Mouse (Mus musculus) adrenal gland, adult 18-20 months (tissue): ENCODE measurements around the gene Renbp. TPM values are rescaled to one million over a fixed set of nuclear protein-coding genes. Genes with fewer than 3 reads are reported as not detected.

ENCODE experiments used
- DNase-seq, 2 experiments: peaks; one replicate each; pipeline ENCODE4 v3.0.0; 2021 to 2022; ENCODE audit warnings: low spot score in 2 of 2
- total RNA-seq, 2 experiments: library from RNA; stranded (reverse); gene quantifications; 1 replicate in 1 of 2; 2 replicates in 1 of 2; pipeline ENCODE4 v1.2.3; 2021

Gene Renbp
- total RNA-seq, 2 experiments from 2014 or later = 22.0 to 29.6 TPM

- peak; percentile 78 to 80 for DNase-seq
Observed at GRCm38 (mm10) chrX:73921823-73922549, 8.7 kb downstream of the Renbp start, which contains the start of the genes Arhgap4 and Naa10. TSS of gene Arhgap4 (minus strand) at chrX:73921870. TSS of gene Naa10 (minus strand) at chrX:73921944.

- DNase-seq = peak in 1 of 2 experiments; percentile 19
Observed at GRCm38 (mm10) chrX:73921285-73921822, 9.3 kb downstream of the Renbp start.

- no peak for DNase-seq
Observed at GRCm38 (mm10) chrX:73918631-73919030, 12.0 kb downstream of the Renbp start.

- no peak for DNase-seq
Observed at GRCm38 (mm10) chrX:73916945-73917344, 13.7 kb downstream of the Renbp start.

GRCm38 (mm10) chrX:73914827-73915703 lies 15.6 kb downstream of the Renbp start:
- DNase-seq = peak; percentile 59 to 67

- no peak for DNase-seq
Observed at GRCm38 (mm10) chrX:73911588-73911987, 19.1 kb downstream of the Renbp start.

- DNase-seq = peak in 1 of 2 experiments; percentile 25
Observed at GRCm38 (mm10) chrX:73911156-73911555, 19.5 kb downstream of the Renbp start.

- DNase-seq = no peak
Observed at GRCm38 (mm10) chrX:73910451-73910850, 20.2 kb downstream of the Renbp start.

- DNase-seq = no peak
Observed at GRCm38 (mm10) chrX:73910049-73910448, 20.6 kb downstream of the Renbp start.

GRCm38 (mm10) chrX:73897959-73898358 lies 32.7 kb downstream of the Renbp start:
- DNase-seq = no peak

GRCm38 (mm10) chrX:73895719-73896118 lies 34.9 kb downstream of the Renbp start, which contains the start of gene L1cam:
TSS of gene L1cam (minus strand) at chrX:73896105.
- DNase-seq = peak; percentile 51 to 53

- DNase-seq = no peak
Observed at GRCm38 (mm10) chrX:73892833-73893232, 37.8 kb downstream of the Renbp start.

- no peak for DNase-seq
Observed at GRCm38 (mm10) chrX:73891551-73892152, 39.0 kb downstream of the Renbp start, which contains the start of gene Avpr2. TSS of gene Avpr2 (plus strand) at chrX:73892102.

GRCm38 (mm10) chrX:73881463-73881862 lies 49.2 kb downstream of the Renbp start:
- no peak for DNase-seq

- no peak for DNase-seq
Observed at GRCm38 (mm10) chrX:73881036-73881427, 49.6 kb downstream of the Renbp start.

- peak; percentile 8 to 41 for DNase-seq
Observed at GRCm38 (mm10) chrX:73880194-73881035, 50.2 kb downstream of the Renbp start.

GRCm38 (mm10) chrX:73877014-73877413 lies 53.6 kb downstream of the Renbp start:
- no peak for DNase-seq

- no peak for DNase-seq
Observed at GRCm38 (mm10) chrX:73875881-73876280, 54.8 kb downstream of the Renbp start.
